Mouse (Mus musculus) gastrocnemius, adult 8-10 months (tissue): ENCODE data around the gene Cela3a. TPM values are rescaled to one million over a fixed set of nuclear protein-coding genes. Genes with fewer than 3 reads are reported as not detected.

Experiments used
- total RNA-seq, 4 experiments: library from RNA; stranded (reverse); gene quantifications; 2 replicates each; pipeline ENCODE4 v1.2.4; 2022

Gene Cela3a
- total RNA-seq, 4 experiments from 2014 or later, result not detected

Other genes with a start within 250 kb of the Cela3a start
- 10 to 100 TPM; 12.3 to 17.7 (median 14.3) TPM for gene Wnt4, start 132.3 kb downstream of the Cela3a start, total RNA-seq
- gene Cdc42, start 52.1 kb downstream of the Cela3a start, total RNA-seq, result 100 to 1,000 TPM; 173 to 188 (median 177) TPM
- gene Cela3b, start 20.7 kb upstream of the Cela3a start, total RNA-seq, result not detected
- not detected for gene 1700013G24Rik, start 43.5 kb upstream of the Cela3a start, total RNA-seq
- gene Hspg2, start 59.0 kb upstream of the Cela3a start, total RNA-seq, result 10 to 100 TPM; 42.0 to 54.1 (median 50.0) TPM
- not detected for gene Ldlrad2, start 164.8 kb upstream of the Cela3a start, total RNA-seq
- 10 to 100 TPM; 23.5 to 28.6 (median 24.9) TPM for gene Usp48, start 184.0 kb upstream of the Cela3a start, total RNA-seq